Mouse (Mus musculus) embryonic facial prominence, embryonic 13.5 days (tissue): ENCODE results near the gene Med16. TPM values are rescaled to one million over a fixed set of nuclear protein-coding genes. Genes with fewer than 3 reads are reported as not detected.

ENCODE experiments used
- ATAC-seq: fragments of 200-750 bp; cut with Nextera tagmentation; 2 replicates; pipeline ENCODE4 v1.8.0; 2017; ENCODE audit warnings: low read depth; ENCODE audit not compliant: insufficient number of reproducible peaks, insufficient read depth, low FRiP score, low TSS enrichment
- H3K27ac ChIP-seq: fragments of 300-500 bp; sonication (generic); 2 replicates; pipeline ENCODE4 v1.5.1; 2015; ENCODE audit warnings: moderate library complexity, mild to moderate bottlenecking, inconsistent platforms
- H3K27me3 ChIP-seq: fragments of 300-500 bp; sonication (generic); 2 replicates; pipeline ENCODE4 v1.6.1; 2015; ENCODE audit warnings: mild to moderate bottlenecking, inconsistent platforms
- H3K36me3 ChIP-seq: fragments of 300-500 bp; sonication (generic); 2 replicates; pipeline ENCODE4 v1.6.1; 2015; ENCODE audit warnings: mild to moderate bottlenecking, inconsistent platforms
- H3K4me1 ChIP-seq: fragments of 300-500 bp; sonication (generic); 2 replicates; pipeline ENCODE4 v1.6.1; 2015; ENCODE audit warnings: inconsistent platforms
- H3K4me2 ChIP-seq: fragments of 300-500 bp; sonication (generic); 2 replicates; pipeline ENCODE4 v1.6.1; 2015; ENCODE audit warnings: moderate library complexity, mild to moderate bottlenecking, inconsistent platforms
- H3K4me3 ChIP-seq: fragments of 300-500 bp; sonication (generic); 2 replicates; pipeline ENCODE4 v1.5.1; 2015; ENCODE audit warnings: mild to moderate bottlenecking, inconsistent platforms
- H3K9ac ChIP-seq: fragments of 300-500 bp; sonication (generic); 2 replicates; pipeline ENCODE4 v1.6.1; 2015; ENCODE audit warnings: mild to moderate bottlenecking, inconsistent platforms
- H3K9me3 ChIP-seq: fragments of 300-500 bp; sonication (generic); 2 replicates; pipeline ENCODE4 v1.6.1; 2016; ENCODE audit warnings: inconsistent platforms
- WGBS: fragments of 180-500 bp; shearing (Covaris S2); methylation state at CpG from one replicate; pipeline ENCODE4 v1.1.7; 2015; ENCODE audit warnings: mixed read lengths; 5-methylcytosine and 5-hydroxymethylcytosine counted together
- polyA plus RNA-seq: library from polyadenylated mRNA; unstranded; fragments of >200 nt; fragmentation: Nextera tagmentation; extraction: Ambion mirVana; gene quantifications from 2 replicates; pipeline ENCODE4 v1.2.1, GENCODE M21; 2015

Med16 gene
- polyA plus RNA-seq, 1 experiment from 2014 or later: 49.3 TPM

GRCm38 (mm10) chr10:79921572-79921971, 12.8 kb upstream of the Med16 start:
- Histone ChIP-seq H3K9me3 (no peaks in the 10 kb centered on the region), H3K36me3 (no peaks in the 10 kb centered on the region), H3K4me1 (peaks cover 53% of the 10 kb centered on the region), H3K4me3 (peak overlapping the region; percentile 33), H3K9ac (peak overlapping the region; percentile 62), H3K4me2 (peak overlapping the region; percentile 56), H3K27ac (no peak overlapping the region), H3K27me3 (peaks cover 73% of the 10 kb centered on the region)
- ATAC-seq: no peak
- WGBS: 1% methylated on average over 34 of the region's 34 CpGs

- Histone ChIP-seq H3K9me3 (no peaks in the 10 kb centered on the region), H3K9ac (peak within 1 kb of the TSS; percentile 62), H3K27me3 (peaks cover 73% of the 10 kb centered on the region), H3K4me3 (peak within 1 kb of the TSS; percentile 33), H3K4me1 (peaks cover 50% of the 10 kb centered on the region), H3K36me3 (no peaks in the 10 kb centered on the region), H3K27ac (no peak within 1 kb of the TSS), H3K4me2 (peak within 1 kb of the TSS; percentile 56)
- WGBS: 4% methylated on average over 41 of the region's 41 CpGs
- ATAC-seq: no peak; the same call in 1 of the 2 replicates
Observed at GRCm38 (mm10) chr10:79920958-79921535, 12.3 kb upstream of the Med16 start, which contains the start of gene R3hdm4. R3hdm4 (minus strand) TSS chr10:79921208.

- 15% methylated on average over 26 of the region's 26 CpGs for WGBS
- ATAC-seq: 0 out of 2 replicates have a peak, but pooled peaks have one; percentile 8
- H3K4me2 ChIP-seq: peak overlapping the region; percentile 56
- no peaks in the 10 kb centered on the region for H3K36me3 ChIP-seq
- no peaks in the 10 kb centered on the region for H3K9me3 ChIP-seq
- peak overlapping the region; percentile 33 for H3K4me3 ChIP-seq
- no peak overlapping the region for H3K27ac ChIP-seq
- H3K4me1 ChIP-seq: peaks cover 52% of the 10 kb centered on the region
- H3K27me3 ChIP-seq: peaks cover 73% of the 10 kb centered on the region
- no peak overlapping the region for H3K9ac ChIP-seq
Observed at GRCm38 (mm10) chr10:79920056-79920890, 11.6 kb upstream of the Med16 start.

GRCm38 (mm10) chr10:79919251-79919849, 10.6 kb upstream of the Med16 start:
- H3K9me3 ChIP-seq: no peaks in the 10 kb centered on the region
- no peak overlapping the region for H3K27ac ChIP-seq
- ATAC-seq: no peak
- H3K4me1 ChIP-seq: peaks cover 56% of the 10 kb centered on the region
- no peaks in the 10 kb centered on the region for H3K36me3 ChIP-seq
- 4% methylated on average over 20 of the region's 21 CpGs for WGBS
- peak overlapping the region; percentile 48 for H3K4me2 ChIP-seq
- H3K27me3 ChIP-seq: peaks cover 72% of the 10 kb centered on the region
- peak overlapping the region; percentile 32; the same call in 1 of the 2 replicates for H3K9ac ChIP-seq
- peak overlapping the region; percentile 26 for H3K4me3 ChIP-seq

- Histone ChIP-seq H3K9ac (peak overlapping the region; percentile 53; the same call in 1 of the 2 replicates), H3K9me3 (no peaks in the 10 kb centered on the region), H3K4me3 (peak overlapping the region; percentile 87), H3K36me3 (no peaks in the 10 kb centered on the region; the same call in 1 of the 2 replicates), H3K4me1 (peaks cover 59% of the 10 kb centered on the region), H3K27me3 (peaks cover 63% of the 10 kb centered on the region), H3K27ac (no peak overlapping the region), H3K4me2 (peak overlapping the region; percentile 48; the same call in 1 of the 2 replicates)
- no peak for ATAC-seq
- 5% methylated on average over 35 of the region's 35 CpGs for WGBS
Observed at GRCm38 (mm10) chr10:79918231-79919078, 9.7 kb upstream of the Med16 start.

GRCm38 (mm10) chr10:79917532-79918100, 8.9 kb upstream of the Med16 start:
- no peak for ATAC-seq
- Histone ChIP-seq H3K27ac (no peak overlapping the region), H3K36me3 (peaks cover 4% of the 10 kb centered on the region; the same call in 1 of the 2 replicates), H3K9me3 (no peaks in the 10 kb centered on the region), H3K4me3 (peak overlapping the region; percentile 87), H3K9ac (peak overlapping the region; percentile 97), H3K4me1 (peaks cover 59% of the 10 kb centered on the region), H3K27me3 (peaks cover 55% of the 10 kb centered on the region), H3K4me2 (peak overlapping the region; percentile 96)
- 68% methylated on average over 5 of the region's 5 CpGs for WGBS

- Histone ChIP-seq H3K4me2 (peak within 1 kb of the TSS; percentile 96), H3K4me3 (peak within 1 kb of the TSS; percentile 87), H3K4me1 (peaks cover 59% of the 10 kb centered on the region), H3K36me3 (peaks cover 10% of the 10 kb centered on the region), H3K27ac (peak within 1 kb of the TSS; percentile 81), H3K9me3 (no peaks in the 10 kb centered on the region), H3K27me3 (peaks cover 48% of the 10 kb centered on the region), H3K9ac (peak within 1 kb of the TSS; percentile 97)
- WGBS: 2% methylated on average over 42 of the region's 42 CpGs
- peak; percentile 44; the same call in 1 of the 2 replicates for ATAC-seq
Observed at GRCm38 (mm10) chr10:79916808-79917531, 8.2 kb upstream of the Med16 start, which contains the start of gene Kiss1r. Kiss1r (plus strand) TSS chr10:79916971.

GRCm38 (mm10) chr10:79916081-79916480, 7.4 kb upstream of the Med16 start:
- peak overlapping the region; percentile 87 for H3K4me3 ChIP-seq
- peak overlapping the region; percentile 97 for H3K9ac ChIP-seq
- no peak for ATAC-seq
- H3K9me3 ChIP-seq: no peaks in the 10 kb centered on the region
- H3K4me2 ChIP-seq: peak overlapping the region; percentile 96
- peaks cover 39% of the 10 kb centered on the region for H3K27me3 ChIP-seq
- WGBS: 10% methylated on average over 8 of the region's 8 CpGs
- H3K27ac ChIP-seq: peak overlapping the region; percentile 81; the same call in 1 of the 2 replicates
- H3K36me3 ChIP-seq: peaks cover 19% of the 10 kb centered on the region
- H3K4me1 ChIP-seq: peaks cover 52% of the 10 kb centered on the region

GRCm38 (mm10) chr10:79914948-79915596, 6.3 kb upstream of the Med16 start:
- H3K4me2 ChIP-seq: peak overlapping the region; percentile 96
- 75% methylated on average over 7 of the region's 7 CpGs for WGBS
- H3K27ac ChIP-seq: no peak overlapping the region
- H3K9ac ChIP-seq: peak overlapping the region; percentile 55; the same call in 1 of the 2 replicates
- ATAC-seq: no peak
- H3K4me3 ChIP-seq: peak overlapping the region; percentile 87; the same call in 1 of the 2 replicates
- peaks cover 27% of the 10 kb centered on the region for H3K36me3 ChIP-seq
- H3K4me1 ChIP-seq: peaks cover 43% of the 10 kb centered on the region
- no peaks in the 10 kb centered on the region for H3K9me3 ChIP-seq
- peaks cover 29% of the 10 kb centered on the region for H3K27me3 ChIP-seq
